13 mouse cellular contexts compared by ENCODE assay signal in genomic region chr14:106364767-106365623, GRCm38 (mm10).
DNase-seq lines count a peak whose midpoint lies in the region; ATAC-seq and TF ChIP-seq lines count a peak whose summit lies in the region.
"Had no signal": no experiment of that assay in that cellular context is flagged by ENCODE, and none has a peak within 500 bp of the region (broad histone marks: within the 10 kb centered on the region; RNA-seq: fewer than 3 reads in every experiment).

No protein-coding gene starts in this region.

- H3K27ac ChIP-seq in embryonic fibroblast, embryonic 13.5 days (ENCODE audit: insufficient read depth, low read length) = peak overlapping the region; percentile 79
- H3K27ac ChIP-seq in kidney, embryonic 15.5 days = no peak overlapping the region
- peak overlapping the region; percentile 64; the same call in 1 of the 2 replicates for H3K27ac ChIP-seq in stomach, embryonic 16.5 days (ENCODE audit: low read length)
- no peak overlapping the region for H3K27ac ChIP-seq in forebrain, embryonic 13.5 days
- H3K27ac ChIP-seq: hindbrain, embryonic 13.5 days had no signal

- peak; percentile 74 for ATAC-seq in kidney, embryonic 15.5 days (replicated peaks; ENCODE audit: low FRiP score)
- no peak for ATAC-seq in stomach, embryonic 16.5 days (ENCODE audit: insufficient read depth, low FRiP score)
- ATAC-seq in forebrain, embryonic 13.5 days = no peak
- ATAC-seq: midbrain, embryonic 16.5 days had no signal

- H3K27me3 ChIP-seq in kidney, embryonic 15.5 days = no peaks in the 10 kb centered on the region
- H3K27me3 ChIP-seq in stomach, embryonic 16.5 days (ENCODE audit: control insufficient read depth, insufficient read depth, low read length) = no peaks in the 10 kb centered on the region
- no peaks in the 10 kb centered on the region for H3K27me3 ChIP-seq in forebrain, embryonic 13.5 days
- H3K27me3 ChIP-seq: hindbrain, embryonic 13.5 days had no signal

- no peaks in the 10 kb centered on the region for H3K36me3 ChIP-seq in kidney, embryonic 15.5 days
- no peaks in the 10 kb centered on the region for H3K36me3 ChIP-seq in stomach, embryonic 16.5 days (ENCODE audit: control insufficient read depth, insufficient read depth, low read length)
- H3K36me3 ChIP-seq in forebrain, embryonic 13.5 days (ENCODE audit: poor library complexity, severe bottlenecking) = no peaks in the 10 kb centered on the region
- H3K36me3 ChIP-seq: hindbrain, embryonic 13.5 days had no signal

- peak; percentile 10 for DNase-seq in urinary bladder, postnatal 14 days (ENCODE audit: low spot score)
- DNase-seq in urinary bladder, adult 2 months (ENCODE audit: low spot score) = no peak
- DNase-seq in spleen, adult 12 weeks (ENCODE audit: low spot score) = no peak
- no peak for DNase-seq in adrenal gland, postnatal 4 days (ENCODE audit: low spot score in 2 of 2)
- DNase-seq: adrenal gland, adult 2 months; cerebellum, postnatal 25 days; layer of hippocampus, postnatal 36 days had no signal

- H3K4me2 ChIP-seq in kidney, embryonic 15.5 days = 0 out of 2 replicates have a peak overlapping the region, but pooled peaks have one; percentile 18
- no peak overlapping the region for H3K4me2 ChIP-seq in stomach, embryonic 16.5 days (ENCODE audit: low read depth, low read length)
- no peak overlapping the region for H3K4me2 ChIP-seq in forebrain, embryonic 13.5 days
- H3K4me2 ChIP-seq: hindbrain, embryonic 13.5 days had no signal

- H3K4me1 ChIP-seq in embryonic fibroblast, embryonic 13.5 days (ENCODE audit: control insufficient read depth, insufficient read depth, low read length) = no peaks in the 10 kb centered on the region
- H3K4me1 ChIP-seq in kidney, embryonic 15.5 days = 0 out of 2 replicates have a peak, but pooled peaks cover 7% of the 10 kb centered on the region
- H3K4me1 ChIP-seq in stomach, embryonic 16.5 days (ENCODE audit: control insufficient read depth, insufficient read depth, low read length) = 0 out of 2 replicates have a peak, but pooled peaks cover 2% of the 10 kb centered on the region
- no peaks in the 10 kb centered on the region for H3K4me1 ChIP-seq in forebrain, embryonic 13.5 days
- H3K4me1 ChIP-seq: hindbrain, embryonic 13.5 days had no signal

- H3K4me3 ChIP-seq in embryonic fibroblast, embryonic 13.5 days (ENCODE audit: insufficient read depth, low read length) = no peak overlapping the region
- no peak overlapping the region for H3K4me3 ChIP-seq in kidney, embryonic 15.5 days (replicated peaks)
- no peak overlapping the region for H3K4me3 ChIP-seq in stomach, embryonic 16.5 days (replicated peaks; ENCODE audit: low read length)
- H3K4me3 ChIP-seq in forebrain, embryonic 13.5 days = no peak overlapping the region
- H3K4me3 ChIP-seq: hindbrain, embryonic 13.5 days had no signal

- no peak for TF ChIP-seq POLR2A in embryonic fibroblast, embryonic 13.5 days (IDR thresholded peaks at IDR 0.05; ENCODE audit: low read depth, low read length)

- no peak for TF ChIP-seq CTCF in embryonic fibroblast, embryonic 13.5 days (IDR thresholded peaks at IDR 0.05; ENCODE audit: borderline replicate concordance, insufficient read depth, low read length)

- no peaks in the 10 kb centered on the region for H3K9me3 ChIP-seq in kidney, embryonic 15.5 days (replicated peaks)
- H3K9me3 ChIP-seq in stomach, embryonic 16.5 days (replicated peaks; ENCODE audit: control insufficient read depth, low read length) = no peaks in the 10 kb centered on the region
- no peaks in the 10 kb centered on the region for H3K9me3 ChIP-seq in forebrain, embryonic 13.5 days (replicated peaks)
- H3K9me3 ChIP-seq: hindbrain, embryonic 13.5 days had no signal

- no peak overlapping the region for H3K9ac ChIP-seq in kidney, embryonic 15.5 days
- H3K9ac ChIP-seq in stomach, embryonic 16.5 days (ENCODE audit: low read length) = no peak overlapping the region
- H3K9ac ChIP-seq in forebrain, embryonic 13.5 days = no peak overlapping the region
- H3K9ac ChIP-seq: hindbrain, embryonic 13.5 days had no signal

- 39% methylated on average over 8 of the region's 8 CpGs for WGBS in kidney, embryonic 15.5 days
- WGBS in stomach, embryonic 16.5 days = 40% methylated on average over 8 of the region's 8 CpGs
- WGBS in forebrain, embryonic 13.5 days = 80% methylated on average over 8 of the region's 8 CpGs

Comparison
In these comparisons a context has a peak if more than half of its experiments do, and no peak if none do; other contexts are left out.
1. H3K27ac ChIP-seq: peak in embryonic fibroblast, embryonic 13.5 days (single experiment) and stomach, embryonic 16.5 days (single experiment); none in kidney, embryonic 15.5 days (single experiment) and forebrain, embryonic 13.5 days (single experiment).